Comparison of ENCODE assay signal across 27 mouse cellular contexts in the genomic region with DNA sequence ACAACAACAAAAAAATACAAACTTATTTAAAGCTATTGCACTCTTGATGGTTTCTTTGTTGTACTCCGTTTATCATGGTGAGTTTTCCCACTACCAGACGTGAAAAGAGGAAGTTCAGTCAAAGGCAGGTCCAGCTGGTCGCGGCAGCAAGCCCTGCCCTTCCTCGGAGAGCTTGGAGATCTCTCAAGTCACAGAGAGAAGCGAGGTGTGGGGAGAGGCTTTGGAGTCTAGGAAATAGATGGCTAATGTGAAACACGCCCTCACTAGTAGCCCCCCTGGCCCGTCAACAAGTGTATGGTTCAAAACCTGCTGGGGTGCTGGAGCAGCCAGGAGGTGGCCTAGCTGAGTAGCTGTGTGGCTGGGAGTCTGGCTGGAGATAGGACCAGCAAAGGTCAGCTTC. TPM values are rescaled to one million over a fixed set of nuclear protein-coding genes. Genes with fewer than 3 reads are reported as not detected.
A peak's percentile ranks its signal among the peaks of the same experiment; 100 is the strongest.
DNase-seq lines count a peak whose midpoint lies in the region; ATAC-seq lines count a peak whose summit lies in the region.
"Had no signal": no experiment of that assay in that cellular context is flagged by ENCODE, and none has a peak within 500 bp of the region (broad histone marks: within the 10 kb centered on the region; RNA-seq: fewer than 3 reads in every experiment).

No protein-coding gene starts in this region.

- peaks cover 53% of the 10 kb centered on the region for H3K27me3 ChIP-seq in forebrain, embryonic 11.5 days (ENCODE audit: control insufficient read depth, insufficient read depth, low read length)
- H3K27me3 ChIP-seq in forebrain, embryonic 16.5 days (replicated peaks; ENCODE audit: control insufficient read depth, insufficient read depth, low read length): peaks cover 73% of the 10 kb centered on the region
- peaks cover 100% of the 10 kb centered on the region for H3K27me3 ChIP-seq in midbrain, embryonic 12.5 days
- peaks cover 88% of the 10 kb centered on the region for H3K27me3 ChIP-seq in midbrain, embryonic 14.5 days (ENCODE audit: control insufficient read depth, insufficient read depth, low read length)
- H3K27me3 ChIP-seq in forebrain, embryonic 14.5 days (replicated peaks; ENCODE audit: control insufficient read depth, insufficient read depth, low read length): peaks cover 69% of the 10 kb centered on the region

- H3K9me3 ChIP-seq in forebrain, embryonic 11.5 days (ENCODE audit: control insufficient read depth, low read length): no peaks in the 10 kb centered on the region
- H3K9me3 ChIP-seq in forebrain, embryonic 16.5 days (ENCODE audit: control insufficient read depth, low read length): no peaks in the 10 kb centered on the region
- no peaks in the 10 kb centered on the region for H3K9me3 ChIP-seq in midbrain, embryonic 12.5 days
- no peaks in the 10 kb centered on the region for H3K9me3 ChIP-seq in midbrain, embryonic 14.5 days (ENCODE audit: control insufficient read depth, low read length)
- H3K9me3 ChIP-seq in forebrain, embryonic 14.5 days (replicated peaks; ENCODE audit: control insufficient read depth, low read length): no peaks in the 10 kb centered on the region
- H3K9me3 ChIP-seq: embryonic facial prominence, embryonic 12.5 days; heart, embryonic 15.5 days; intestine, embryonic 15.5 days; limb, embryonic 12.5 days; liver, embryonic 13.5 days had no signal

- H3K4me2 ChIP-seq in forebrain, embryonic 11.5 days (ENCODE audit: low read depth, low read length, severe bottlenecking): peak overlapping the region; percentile 25; the same call in 1 of the 2 replicates
- no peak overlapping the region for H3K4me2 ChIP-seq in forebrain, embryonic 16.5 days (ENCODE audit: low read length)
- no peak overlapping the region for H3K4me2 ChIP-seq in midbrain, embryonic 12.5 days (replicated peaks)
- no peak overlapping the region for H3K4me2 ChIP-seq in midbrain, embryonic 14.5 days (ENCODE audit: low read length)
- H3K4me2 ChIP-seq in forebrain, embryonic 14.5 days (ENCODE audit: low read length): 0 out of 2 replicates have a peak overlapping the region, but pooled peaks have one; percentile 5
- H3K4me2 ChIP-seq: embryonic facial prominence, embryonic 12.5 days; heart, embryonic 15.5 days; intestine, embryonic 15.5 days; limb, embryonic 12.5 days; liver, embryonic 13.5 days; lung, embryonic 14.5 days had no signal

- H3K4me3 ChIP-seq in forebrain, embryonic 11.5 days (ENCODE audit: low read depth, low read length): peak overlapping the region; percentile 33
- no peak overlapping the region for H3K4me3 ChIP-seq in forebrain, embryonic 16.5 days (replicated peaks; ENCODE audit: low read length)
- H3K4me3 ChIP-seq in midbrain, embryonic 12.5 days: no peak overlapping the region
- H3K4me3 ChIP-seq in midbrain, embryonic 14.5 days (replicated peaks; ENCODE audit: low read depth, low read length): no peak overlapping the region
- H3K4me3 ChIP-seq in forebrain, embryonic 14.5 days (ENCODE audit: low read depth, low read length): no peak overlapping the region
- H3K4me3 ChIP-seq: embryonic facial prominence, embryonic 12.5 days; erythroblast, embryonic 14.5 days; heart, embryonic 15.5 days; intestine, embryonic 15.5 days; left cerebral cortex, adult 2 months; limb, embryonic 12.5 days; liver, embryonic 13.5 days had no signal

- H3K36me3 ChIP-seq in forebrain, embryonic 11.5 days (ENCODE audit: control insufficient read depth, insufficient read depth, low read length): no peaks in the 10 kb centered on the region
- no peaks in the 10 kb centered on the region for H3K36me3 ChIP-seq in forebrain, embryonic 16.5 days (ENCODE audit: control insufficient read depth, insufficient read depth)
- no peaks in the 10 kb centered on the region for H3K36me3 ChIP-seq in midbrain, embryonic 12.5 days
- no peaks in the 10 kb centered on the region for H3K36me3 ChIP-seq in midbrain, embryonic 14.5 days (ENCODE audit: control insufficient read depth, insufficient read depth, low read length)
- no peaks in the 10 kb centered on the region for H3K36me3 ChIP-seq in forebrain, embryonic 14.5 days (ENCODE audit: control insufficient read depth, insufficient read depth, low read length)
- H3K36me3 ChIP-seq: embryonic facial prominence, embryonic 12.5 days; heart, embryonic 15.5 days; intestine, embryonic 15.5 days; limb, embryonic 12.5 days; liver, embryonic 13.5 days had no signal

- no peak for ATAC-seq in forebrain, embryonic 11.5 days (replicated peaks; ENCODE audit: low FRiP score)
- ATAC-seq in forebrain, embryonic 16.5 days: no peak
- ATAC-seq in midbrain, embryonic 12.5 days (ENCODE audit: low FRiP score, low read depth): peak; percentile 30; the same call in 1 of the 2 replicates
- ATAC-seq in midbrain, embryonic 14.5 days (ENCODE audit: low FRiP score, low TSS enrichment): no peak
- no peak for ATAC-seq in forebrain, embryonic 14.5 days
- ATAC-seq: intestine, embryonic 15.5 days had no signal

- H3K4me1 ChIP-seq in forebrain, embryonic 11.5 days (replicated peaks; ENCODE audit: control insufficient read depth, insufficient read depth, low read length): peaks cover 3% of the 10 kb centered on the region; the same call in 1 of the 2 replicates
- no peaks in the 10 kb centered on the region for H3K4me1 ChIP-seq in forebrain, embryonic 16.5 days (replicated peaks; ENCODE audit: control insufficient read depth, insufficient read depth, low read length)
- H3K4me1 ChIP-seq in midbrain, embryonic 12.5 days: peaks cover 6% of the 10 kb centered on the region
- H3K4me1 ChIP-seq in midbrain, embryonic 14.5 days (ENCODE audit: control insufficient read depth, insufficient read depth, low read length): no peaks in the 10 kb centered on the region
- no peaks in the 10 kb centered on the region for H3K4me1 ChIP-seq in forebrain, embryonic 14.5 days (ENCODE audit: control insufficient read depth, insufficient read depth, low read length)
- H3K4me1 ChIP-seq: heart, embryonic 15.5 days; intestine, embryonic 15.5 days had no signal

- H3K27ac ChIP-seq in forebrain, embryonic 11.5 days (ENCODE audit: low read depth, low read length): peak overlapping the region; percentile 71
- H3K27ac ChIP-seq in forebrain, embryonic 16.5 days (ENCODE audit: low read length): no peak overlapping the region
- H3K27ac ChIP-seq in midbrain, embryonic 12.5 days (replicated peaks): no peak overlapping the region
- no peak overlapping the region for H3K27ac ChIP-seq in midbrain, embryonic 14.5 days (replicated peaks; ENCODE audit: low read depth, low read length)
- H3K27ac ChIP-seq in forebrain, embryonic 14.5 days (ENCODE audit: low read depth, low read length): no peak overlapping the region
- H3K27ac ChIP-seq: embryonic facial prominence, embryonic 12.5 days; heart, embryonic 15.5 days; intestine, embryonic 15.5 days; left cerebral cortex, adult 2 months; limb, embryonic 12.5 days; liver, embryonic 13.5 days had no signal

- H3K9ac ChIP-seq in forebrain, embryonic 11.5 days (ENCODE audit: low read length): peak overlapping the region; percentile 41
- H3K9ac ChIP-seq in forebrain, embryonic 16.5 days (replicated peaks; ENCODE audit: low read depth, low read length): no peak overlapping the region
- H3K9ac ChIP-seq in midbrain, embryonic 12.5 days (replicated peaks): no peak overlapping the region
- H3K9ac ChIP-seq in midbrain, embryonic 14.5 days (replicated peaks; ENCODE audit: low read length): no peak overlapping the region
- no peak overlapping the region for H3K9ac ChIP-seq in forebrain, embryonic 14.5 days (ENCODE audit: low read length)
- H3K9ac ChIP-seq: embryonic facial prominence, embryonic 12.5 days; heart, embryonic 15.5 days; intestine, embryonic 15.5 days; limb, embryonic 12.5 days; liver, embryonic 13.5 days; lung, embryonic 14.5 days had no signal

- 41% methylated on average over 8 of the region's 8 CpGs for WGBS in forebrain, embryonic 11.5 days
- WGBS in forebrain, embryonic 16.5 days: 31% methylated on average over 8 of the region's 8 CpGs
- WGBS in midbrain, embryonic 12.5 days: 57% methylated on average over 8 of the region's 8 CpGs
- WGBS in midbrain, embryonic 14.5 days: 25% methylated on average over 8 of the region's 8 CpGs
- 42% methylated on average over 8 of the region's 8 CpGs for WGBS in forebrain, embryonic 14.5 days

- DNase-seq in forebrain, embryonic 11.5 days (ENCODE audit: low spot score): peak; percentile 52
- no peak for DNase-seq in midbrain, embryonic 14.5 days
- no peak for DNase-seq in forebrain, embryonic 14.5 days (ENCODE audit: low spot score)
- no peak for DNase-seq in urinary bladder, postnatal 14 days (ENCODE audit: low spot score)
- no peak for DNase-seq in right cerebral cortex, postnatal 36 days (ENCODE audit: low spot score in 2 of 2)
- DNase-seq: adrenal gland, adult 8-10 months; cerebellum, adult 9-11 months; gastrocnemius, postnatal 10 days; heart, postnatal 4 days; kidney, adult 9 months; kidney, postnatal 25 days; liver, embryonic 13.5 days; lung, embryonic 14.5 days; lung, postnatal 36 days; right cerebral cortex, adult 18-20 months; thymus, postnatal 14 days had no signal

RNA-seq across cellular contexts. Expression of a gene that starts 3.2 kb away (rescaled TPM):
- polyA plus RNA-seq in forebrain, embryonic 11.5 days (2014; fragmentation: Nextera tagmentation; extraction: Ambion mirVana): 60.2 and 63.5 TPM in 2 replicates
- 1.6 and 2.0 TPM in 2 replicates for polyA plus RNA-seq in forebrain, embryonic 16.5 days (2015; fragmentation: Nextera tagmentation; extraction: Ambion mirVana)
- polyA plus RNA-seq in midbrain, embryonic 12.5 days (2016; fragmentation: Nextera tagmentation; extraction: Ambion mirVana): 11.3 and 11.6 TPM in 2 replicates
- polyA plus RNA-seq in midbrain, embryonic 14.5 days (2014; fragmentation: Nextera tagmentation; extraction: Ambion mirVana): 0.54 and 1.2 TPM in 2 replicates
- polyA plus RNA-seq in forebrain, embryonic 14.5 days (2014; fragmentation: Nextera tagmentation; extraction: Ambion mirVana): 3.3 and 4.0 TPM in 2 replicates
- polyA plus RNA-seq: erythroblast, embryonic 14.5 days; heart, embryonic 15.5 days; intestine, embryonic 15.5 days; limb, embryonic 12.5 days; liver, embryonic 13.5 days; lung, embryonic 14.5 days; small intestine, adult 2 months had no signal

RNA-seq across cellular contexts. Expression of a gene that starts 49.2 kb away (rescaled TPM):
- polyA plus RNA-seq in forebrain, embryonic 11.5 days (2014; fragmentation: Nextera tagmentation; extraction: Ambion mirVana): 0.81 and 0.84 TPM in 2 replicates
- 0.07 and 0.16 TPM in 2 replicates for polyA plus RNA-seq in forebrain, embryonic 16.5 days (2015; fragmentation: Nextera tagmentation; extraction: Ambion mirVana)
- 0.47 and 0.54 TPM in 2 replicates for polyA plus RNA-seq in midbrain, embryonic 12.5 days (2016; fragmentation: Nextera tagmentation; extraction: Ambion mirVana)
- 0.05 and 0.12 TPM in 2 replicates for polyA plus RNA-seq in midbrain, embryonic 14.5 days (2014; fragmentation: Nextera tagmentation; extraction: Ambion mirVana)
- 0.10 and 0.17 TPM in 2 replicates for polyA plus RNA-seq in forebrain, embryonic 14.5 days (2014; fragmentation: Nextera tagmentation; extraction: Ambion mirVana)
- polyA plus RNA-seq: erythroblast, embryonic 14.5 days had no signal

RNA-seq across cellular contexts. Expression of a gene that starts 56.1 kb away (rescaled TPM):
- not detected in 2 replicates for polyA plus RNA-seq in forebrain, embryonic 11.5 days (2014; fragmentation: Nextera tagmentation; extraction: Ambion mirVana)
- not detected in 2 replicates for polyA plus RNA-seq in forebrain, embryonic 16.5 days (2015; fragmentation: Nextera tagmentation; extraction: Ambion mirVana)
- polyA plus RNA-seq in midbrain, embryonic 12.5 days (2016; fragmentation: Nextera tagmentation; extraction: Ambion mirVana): not detected in 2 replicates
- polyA plus RNA-seq in midbrain, embryonic 14.5 days (2014; fragmentation: Nextera tagmentation; extraction: Ambion mirVana): not detected in 2 replicates
- not detected in 2 replicates for polyA plus RNA-seq in forebrain, embryonic 14.5 days (2014; fragmentation: Nextera tagmentation; extraction: Ambion mirVana)
- polyA plus RNA-seq: brain, embryonic 14.5 days; embryonic facial prominence, embryonic 12.5 days; erythroblast, embryonic 14.5 days; heart, embryonic 15.5 days; intestine, embryonic 15.5 days; limb, embryonic 12.5 days; liver, embryonic 13.5 days; lung, embryonic 14.5 days; small intestine, adult 2 months; testis, adult 2 months had no signal

RNA-seq across cellular contexts. Expression of a gene that starts 58.7 kb away (rescaled TPM):
- 424 and 454 TPM in 2 replicates for polyA plus RNA-seq in forebrain, embryonic 11.5 days (2014; fragmentation: Nextera tagmentation; extraction: Ambion mirVana)
- 376 and 452 TPM in 2 replicates for polyA plus RNA-seq in forebrain, embryonic 16.5 days (2015; fragmentation: Nextera tagmentation; extraction: Ambion mirVana)
- polyA plus RNA-seq in midbrain, embryonic 12.5 days (2016; fragmentation: Nextera tagmentation; extraction: Ambion mirVana): 436 and 439 TPM in 2 replicates
- 566 and 729 TPM in 2 replicates for polyA plus RNA-seq in midbrain, embryonic 14.5 days (2014; fragmentation: Nextera tagmentation; extraction: Ambion mirVana)
- polyA plus RNA-seq in forebrain, embryonic 14.5 days (2014; fragmentation: Nextera tagmentation; extraction: Ambion mirVana): 509 and 616 TPM in 2 replicates

Comparison
In these comparisons a context has a peak if more than half of its experiments do, and no peak if none do; other contexts are left out.
1. H3K4me2 ChIP-seq: peak in forebrain, embryonic 11.5 days (single experiment) and forebrain, embryonic 14.5 days (single experiment); none in forebrain, embryonic 16.5 days (single experiment), midbrain, embryonic 12.5 days (single experiment) and midbrain, embryonic 14.5 days (single experiment).